Mouse (Mus musculus) CH12.LX (cell line): ENCODE data around the gene Lpar5. TPM values are rescaled to one million over a fixed set of nuclear protein-coding genes. Genes with fewer than 3 reads are reported as not detected.

Experiments used
- DNase-seq: peaks from one replicate; pipeline ENCODE4 v3.0.0-alpha.2; 2013; ENCODE audit errors: extremely low read depth
- H3K27ac ChIP-seq: 2 replicates; pipeline ENCODE4 v1.5.1; 2012; ENCODE audit warnings: low read depth, mild to moderate bottlenecking, control low read depth, moderate library complexity; ENCODE audit not compliant: insufficient read depth
- H3K27me3 ChIP-seq: replicated peaks from 2 replicates; pipeline ENCODE3; 2012; ENCODE audit warnings: inconsistent platforms
- H3K36me3 ChIP-seq, 2 experiments: replicated peaks in 1 of 2; 2 replicates each; pipeline versions ENCODE3 to v1.6.1; 2012; ENCODE audit warnings: inconsistent platforms in 1 of 2, low read length in 1 of 2, mild to moderate bottlenecking in 1 of 2, mixed read lengths in 1 of 2, moderate library complexity in 1 of 2; ENCODE audit not compliant: control insufficient read depth in 1 of 2, insufficient read depth in 1 of 2
- H3K4me1 ChIP-seq, 2 experiments: 2 replicates each; pipeline ENCODE4 v1.6.1; 2012; ENCODE audit warnings: inconsistent platforms in 1 of 2, moderate library complexity in 1 of 2; ENCODE audit not compliant: insufficient read depth in 2 of 2, control insufficient read depth in 1 of 2
- H3K4me2 ChIP-seq: 2 replicates; pipeline ENCODE4 v1.6.1; 2012; ENCODE audit warnings: low read depth, mild to moderate bottlenecking, control low read depth; ENCODE audit not compliant: poor library complexity, insufficient read depth, severe bottlenecking
- H3K4me3 ChIP-seq, 3 experiments: fragments of 150-350 bp in 1 of 3; sonication (generic) in 1 of 3; replicated peaks in 1 of 3; 2 replicates each; pipeline versions ENCODE3 to v1.5.1; 2011 to 2012; ENCODE audit warnings: low read depth in 2 of 3, low read length in 2 of 3, mild to moderate bottlenecking in 2 of 3, moderate library complexity in 2 of 3, control low read depth in 1 of 3, improper control_type of control experiment in 1 of 3, inconsistent platforms in 1 of 3, mixed read lengths in 1 of 3; ENCODE audit not compliant: poor library complexity in 1 of 3
- H3K79me2 ChIP-seq: replicated peaks from 2 replicates; pipeline ENCODE4 v1.6.1; 2012; ENCODE audit warnings: mild to moderate bottlenecking, moderate library complexity; ENCODE audit not compliant: control insufficient read depth, poor library complexity, insufficient read depth, severe bottlenecking; ENCODE audit errors: extremely low read depth
- H3K9ac ChIP-seq: 2 replicates; pipeline ENCODE4 v1.6.1; 2012; ENCODE audit warnings: low read depth, mild to moderate bottlenecking, control low read depth, moderate library complexity; ENCODE audit not compliant: insufficient read depth
- H3K9me3 ChIP-seq: replicated peaks from 2 replicates; pipeline ENCODE3; 2012; ENCODE audit warnings: low read length, inconsistent platforms, mixed read lengths
- CHD2 ChIP-seq: IDR thresholded peaks from 2 replicates; pipeline ENCODE4 v1.6.1; 2011; ENCODE audit warnings: low read length, improper control_type of control experiment
- ELF1 ChIP-seq: IDR thresholded peaks from 2 replicates; pipeline ENCODE4 v1.6.1; 2014; ENCODE audit warnings: low read depth, mild to moderate bottlenecking, inconsistent platforms, low read length, improper control_type of control experiment
- ETS1 ChIP-seq: conservative IDR thresholded peaks from 2 replicates; pipeline ENCODE4 v1.6.1; 2012; ENCODE audit warnings: low read depth, mild to moderate bottlenecking, inconsistent platforms, low read length, improper control_type of control experiment, moderate library complexity
- GABPA ChIP-seq: IDR thresholded peaks from 2 replicates; pipeline ENCODE4 v1.6.1; 2012; ENCODE audit warnings: low read depth, low read length, improper control_type of control experiment, inconsistent platforms; ENCODE audit not compliant: insufficient replicate concordance
- HCFC1 ChIP-seq: IDR thresholded peaks from 2 replicates; pipeline ENCODE4 v1.6.1; 2012; ENCODE audit warnings: low read depth, mild to moderate bottlenecking, inconsistent platforms, low read length, improper control_type of control experiment
- MAFK ChIP-seq: IDR thresholded peaks from 2 replicates; pipeline ENCODE4 v1.6.1; 2011; ENCODE audit warnings: low read length, improper control_type of control experiment; ENCODE audit not compliant: insufficient replicate concordance
- MAZ ChIP-seq: IDR thresholded peaks from 2 replicates; pipeline ENCODE4 v1.6.1; 2012; ENCODE audit warnings: low read depth, mild to moderate bottlenecking, inconsistent platforms, low read length, improper control_type of control experiment, moderate library complexity
- MEF2A ChIP-seq: IDR thresholded peaks from 2 replicates; pipeline ENCODE4 v1.6.1; 2014; ENCODE audit warnings: low read depth, mild to moderate bottlenecking, inconsistent platforms, low read length, improper control_type of control experiment, borderline replicate concordance
- MXI1 ChIP-seq: IDR thresholded peaks from 2 replicates; pipeline ENCODE4 v1.6.1; 2011; ENCODE audit warnings: mild to moderate bottlenecking, low read depth, low read length, improper control_type of control experiment
- NELFE ChIP-seq: IDR thresholded peaks from 2 replicates; pipeline ENCODE4 v1.6.1; 2011; ENCODE audit warnings: low read depth, low read length, improper control_type of control experiment
- NRF1 ChIP-seq: IDR thresholded peaks from 2 replicates; pipeline ENCODE4 v1.6.1; 2014; ENCODE audit warnings: low read depth, mild to moderate bottlenecking, inconsistent platforms, low read length, improper control_type of control experiment, moderate library complexity
- PAX5 ChIP-seq: IDR thresholded peaks from 2 replicates; pipeline ENCODE4 v1.6.1; 2012; ENCODE audit warnings: low read length, inconsistent platforms, mixed read lengths
- POLR2A ChIP-seq: IDR thresholded peaks from 2 replicates; pipeline ENCODE4 v1.6.1; 2011; ENCODE audit warnings: low read depth, mild to moderate bottlenecking, improper control_type of control experiment, low read length
- POLR2AphosphoS2 ChIP-seq: IDR thresholded peaks from 2 replicates; pipeline ENCODE4 v1.6.1; 2011; ENCODE audit warnings: low read depth, low read length, improper control_type of control experiment
- RCOR1 ChIP-seq: conservative IDR thresholded peaks from 2 replicates; pipeline ENCODE4 v1.6.1; 2012; ENCODE audit warnings: low read depth, mild to moderate bottlenecking, inconsistent platforms, low read length, improper control_type of control experiment
- SIN3A ChIP-seq: IDR thresholded peaks from 2 replicates; pipeline ENCODE4 v1.6.1; 2012; ENCODE audit warnings: low read length, improper control_type of control experiment, inconsistent platforms
- SMC3 ChIP-seq: IDR thresholded peaks from 2 replicates; pipeline ENCODE4 v1.6.1; 2011; ENCODE audit warnings: low read depth, low read length, improper control_type of control experiment
- TCF12 ChIP-seq: IDR thresholded peaks from 2 replicates; pipeline ENCODE4 v1.6.1; 2014; ENCODE audit warnings: low read depth, mild to moderate bottlenecking, inconsistent platforms, low read length, improper control_type of control experiment
- UBTF ChIP-seq: IDR thresholded peaks from 2 replicates; pipeline ENCODE4 v1.6.1; 2012; ENCODE audit warnings: low read depth, mild to moderate bottlenecking, inconsistent platforms, low read length, improper control_type of control experiment, moderate library complexity
- USF1 ChIP-seq: IDR thresholded peaks from 2 replicates; pipeline ENCODE4 v1.6.1; 2014; ENCODE audit warnings: low read depth, mild to moderate bottlenecking, inconsistent platforms, low read length, improper control_type of control experiment
- USF2 ChIP-seq: conservative IDR thresholded peaks from 2 replicates; pipeline ENCODE4 v1.6.1; 2011; ENCODE audit warnings: low read depth, low read length, improper control_type of control experiment
- ZKSCAN1 ChIP-seq: IDR thresholded peaks from 2 replicates; pipeline ENCODE4 v1.6.1; 2012; ENCODE audit warnings: low read depth, inconsistent platforms, low read length, improper control_type of control experiment, borderline replicate concordance
- ZMIZ1 ChIP-seq: IDR thresholded peaks from 2 replicates; pipeline ENCODE4 v1.6.1; 2012; ENCODE audit warnings: low read depth, mild to moderate bottlenecking, inconsistent platforms, low read length, improper control_type of control experiment
- ZNF384 ChIP-seq: IDR thresholded peaks from 2 replicates; pipeline ENCODE4 v1.6.1; 2012; ENCODE audit warnings: low read depth, low read length, improper control_type of control experiment, inconsistent platforms
- dilution Hi-C: fragments of 300-500 bp; cut with MboI; formaldehyde crosslinking; loops from 2 replicates; pipeline ENCODE4 v1.14.3; 2020; ENCODE audit warnings: low sequenced_read_pairs; ENCODE audit not compliant: extremely low pct_unique_long_range_greater_than_20kb, extremely low pct_ligation_motif_present
- in situ Hi-C: fragments of 300-500 bp; cut with MboI; formaldehyde crosslinking; loops from 3 replicates; pipeline ENCODE4 v1.14.3; 2019; ENCODE audit warnings: low sequenced_read_pairs, low pct_ligation_motif_present, low pct_unique_long_range_greater_than_20kb, mixed read lengths
- polyA plus RNA-seq: library from polyadenylated mRNA; unstranded; fragments of >175 nt; gene quantifications from 2 replicates; pipeline ENCODE4 v1.2.1, GENCODE M21; 2012; ENCODE audit warnings: low read depth; ENCODE audit not compliant: insufficient read length
- total RNA-seq, 2 experiments: library from RNA; depleted of rRNA; stranded (reverse); fragments of 300-350 nt in 1 of 2; fragments of >200 nt in 1 of 2; gene quantifications; 2 replicates each; pipeline ENCODE4 v1.2.3; 2012 to 2014

The Lpar5 gene
- total and polyA plus RNA-seq, 3 experiments = 4.5 to 25.9 (median 4.8) TPM

DNA sequence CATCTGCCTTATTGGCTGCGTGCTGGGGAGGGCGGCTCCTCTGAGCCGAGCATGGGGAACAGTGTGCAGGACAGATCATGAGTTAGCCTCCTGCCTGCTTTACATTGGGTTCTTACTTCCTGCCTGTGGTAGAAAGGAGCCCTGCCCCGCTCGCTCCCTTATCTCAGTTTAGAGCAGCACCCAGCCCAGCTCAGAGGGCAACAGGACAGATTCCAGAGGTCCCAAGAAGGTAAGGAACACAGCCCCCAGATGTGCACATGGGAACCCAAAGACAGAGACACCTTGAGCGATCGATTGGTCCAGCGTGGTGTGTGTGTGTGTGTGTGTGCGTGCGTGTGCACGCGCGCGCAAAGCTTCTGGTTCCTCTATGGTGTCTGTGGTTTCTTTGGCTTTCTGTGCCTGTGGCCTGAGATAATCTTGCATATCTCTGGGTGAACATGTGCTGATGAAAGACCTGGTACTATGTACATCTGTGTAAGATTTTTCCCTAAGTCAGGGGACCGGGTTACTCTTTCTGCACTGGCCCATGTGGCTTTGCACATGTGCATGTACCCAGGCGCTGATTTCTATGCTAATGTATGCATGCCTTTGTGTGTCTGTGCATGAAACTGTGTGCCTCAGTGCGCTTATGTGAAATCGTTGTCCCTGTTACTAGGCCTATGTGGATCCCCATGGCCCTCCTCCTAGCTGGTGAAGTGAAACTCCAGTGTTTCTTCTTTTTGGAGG is 3.6 kb downstream of the Lpar5 start (continued):
- TF ChIP-seq GABPA = no peak
- no peak for TF ChIP-seq PAX5
- no peak for TF ChIP-seq MAFK
- no peak for TF ChIP-seq RCOR1
- TF ChIP-seq ELF1 = peak; percentile 54; the same call in 1 of the 2 replicates
- TF ChIP-seq POLR2AphosphoS2 = no peak
- peak; percentile 85 for TF ChIP-seq SIN3A
- peak; percentile 86 for TF ChIP-seq POLR2A
- no peak for TF ChIP-seq CHD2
- TF ChIP-seq HCFC1 = 0 out of 2 replicates have a peak, but pooled peaks have one; percentile 23
- TF ChIP-seq MXI1 = peak; percentile 95
- TF ChIP-seq ETS1 = peak; percentile 37; the same call in 1 of the 2 replicates
- 0 out of 2 replicates have a peak, but pooled peaks have one; percentile 5 for TF ChIP-seq MEF2A
- no peak for TF ChIP-seq USF1
- no peak for TF ChIP-seq ZMIZ1
- TF ChIP-seq SMC3 = no peak
- no peak for TF ChIP-seq UBTF

DNA sequence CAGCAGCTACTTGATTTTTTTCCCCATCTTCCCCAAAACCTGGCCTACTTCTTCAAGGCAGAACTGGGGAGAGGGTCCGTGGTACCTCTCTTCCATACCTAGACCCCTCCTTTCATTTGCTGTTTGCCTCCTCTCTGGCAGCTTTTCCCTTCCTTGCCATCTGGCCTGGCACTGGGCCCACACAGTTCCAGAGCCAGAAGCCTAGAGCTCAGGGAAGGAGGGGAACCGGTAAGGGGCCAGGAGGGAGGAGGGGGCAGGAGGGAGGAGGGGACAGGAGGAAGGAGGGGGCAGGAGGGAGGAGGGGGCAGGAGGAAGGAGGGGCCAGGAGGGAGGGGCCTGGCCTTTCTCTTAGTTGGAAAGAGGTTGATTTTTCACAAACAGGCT is 4.2 kb downstream of the Lpar5 start:
- H3K9ac ChIP-seq = peak overlapping the region; percentile 81
- peaks cover 0 to 10% of the 10 kb centered on the region in 2 experiments for H3K36me3 ChIP-seq
- TF ChIP-seq MAZ (peak; percentile 97), ZKSCAN1 (no peak), NELFE (peak; percentile 49; the same call in 1 of the 2 replicates), TCF12 (0 out of 2 replicates have a peak, but pooled peaks have one; percentile 9), HCFC1 (0 out of 2 replicates have a peak, but pooled peaks have one; percentile 19), USF2 (no peak), NRF1 (no peak), CHD2 (peak; percentile 51; the same call in 1 of the 2 replicates), ZNF384 (0 out of 2 replicates have a peak, but pooled peaks have one; percentile 3), POLR2A (no peak)
- H3K9me3 ChIP-seq = no peaks in the 10 kb centered on the region
- H3K27me3 ChIP-seq = no peaks in the 10 kb centered on the region
- peak; percentile 69 for DNase-seq
- H3K27ac ChIP-seq = peak overlapping the region; percentile 93
- dilution Hi-C loops (no loop called here), in situ Hi-C loops (no loop called here)
- peak overlapping the region; percentile 92 for H3K4me2 ChIP-seq
- H3K79me2 ChIP-seq = no peaks in the 10 kb centered on the region
- peak overlapping the region; percentile 53 to 69 (median 59) for H3K4me3 ChIP-seq
- H3K4me1 ChIP-seq = peaks cover 21 to 44% of the 10 kb centered on the region in 2 experiments
